Mouse (Mus musculus): ENCODE measurements around the gene Crcp. TPM values are rescaled to one million over a fixed set of nuclear protein-coding genes. Genes with fewer than 3 reads are reported as not detected.

Gene Crcp
- polyA plus RNA-seq, 1 experiment: 7.1 TPM

DNA sequence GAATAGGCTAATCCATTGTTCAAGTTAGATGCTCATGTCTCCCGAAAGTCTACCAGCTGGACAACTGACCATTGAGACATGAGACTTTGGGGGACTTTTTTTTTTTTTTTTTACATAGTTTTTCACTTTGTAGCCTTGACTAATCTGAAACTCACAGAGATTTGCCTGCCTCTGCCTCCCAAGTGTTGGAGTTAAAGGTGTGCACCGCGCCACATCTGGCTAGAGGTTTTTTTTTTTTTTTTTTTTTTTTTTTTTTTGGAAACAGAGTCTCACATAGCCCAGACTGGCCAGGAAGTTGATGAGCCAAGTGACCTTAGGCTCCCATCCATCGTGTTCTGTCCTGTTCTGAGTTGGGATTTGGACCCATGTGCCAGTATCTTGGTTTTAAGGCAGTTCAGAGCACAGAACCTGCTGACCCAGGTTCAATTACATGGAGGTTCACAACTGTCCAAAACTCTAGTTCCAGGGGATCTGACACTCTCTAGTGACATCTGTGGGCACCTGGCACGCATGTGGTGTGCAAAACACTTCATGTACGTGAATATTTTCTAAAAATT lies 21.0 kb upstream of the Crcp start:
- Histone ChIP-seq H3K27me3 (ENCODE audit: control insufficient read depth, insufficient read depth, low read length) (no peaks in the 10 kb centered on the region), H3K4me1 (ENCODE audit: control insufficient read depth, insufficient read depth, insufficient read length) (peaks cover 4% of the 10 kb centered on the region; the same call in 1 of the 2 replicates)

DNA sequence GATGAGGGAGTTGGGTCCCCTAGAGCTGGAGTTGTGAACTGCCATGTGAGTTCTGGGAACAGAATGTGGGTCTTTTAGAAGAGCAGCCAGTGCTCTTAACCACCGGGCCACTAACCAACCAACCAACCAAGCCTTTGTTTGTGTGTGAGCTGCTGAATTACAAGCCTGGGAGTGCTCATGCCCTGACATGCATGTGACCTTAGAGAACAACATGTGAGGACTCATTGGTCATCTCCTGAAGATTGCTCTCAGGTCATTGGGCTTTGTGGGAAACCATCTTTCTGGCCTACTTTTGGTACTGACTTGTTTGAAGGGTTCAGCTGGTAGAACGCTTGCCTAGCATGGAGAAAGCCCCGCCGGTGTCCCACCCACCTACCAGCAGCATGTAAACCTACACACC lies 19.3 kb upstream of the Crcp start:
- Histone ChIP-seq H3K4me1 (ENCODE audit: control insufficient read depth, insufficient read depth, insufficient read length) (no peaks in the 10 kb centered on the region), H3K4me3 (ENCODE audit: extremely low read depth, insufficient read depth, insufficient read length) (no peak overlapping the region), H3K27me3 (ENCODE audit: control insufficient read depth, insufficient read depth, low read length) (no peaks in the 10 kb centered on the region), H3K27ac (ENCODE audit: insufficient read depth, low read length) (no peak overlapping the region), H3K36me3 (ENCODE audit: control insufficient read depth, insufficient read depth, low read length) (peaks cover 5% of the 10 kb centered on the region)
- 96% methylated on average over 4 of the region's 4 CpGs for WGBS
- TF ChIP-seq POLR2A (IDR thresholded peaks at IDR 0.05; ENCODE audit: low read depth, low read length): no peak
- no peak for TF ChIP-seq CTCF (IDR thresholded peaks at IDR 0.05; ENCODE audit: extremely low read depth, insufficient read depth, insufficient read length, insufficient replicate concordance)
- DNase-seq (ENCODE audit: low read depth in 1 of 2, low spot score in 2 of 2): no peak

More for the DNA sequence above, 21.0 kb upstream of the Crcp start:
- Histone ChIP-seq H3K36me3 (ENCODE audit: control insufficient read depth, insufficient read depth, low read length) (peaks cover 5% of the 10 kb centered on the region), H3K4me3 (ENCODE audit: extremely low read depth, insufficient read depth, insufficient read length) (no peak overlapping the region), H3K27ac (ENCODE audit: insufficient read depth, low read length) (no peak overlapping the region)
- TF ChIP-seq POLR2A (IDR thresholded peaks at IDR 0.05; ENCODE audit: low read depth, low read length) (no peak), CTCF (IDR thresholded peaks at IDR 0.05; ENCODE audit: extremely low read depth, insufficient read depth, insufficient read length, insufficient replicate concordance) (no peak)
- WGBS: 86% methylated on average over 6 of the region's 6 CpGs
- DNase-seq (ENCODE audit: low read depth in 1 of 2, low spot score in 2 of 2): no peak

DNA sequence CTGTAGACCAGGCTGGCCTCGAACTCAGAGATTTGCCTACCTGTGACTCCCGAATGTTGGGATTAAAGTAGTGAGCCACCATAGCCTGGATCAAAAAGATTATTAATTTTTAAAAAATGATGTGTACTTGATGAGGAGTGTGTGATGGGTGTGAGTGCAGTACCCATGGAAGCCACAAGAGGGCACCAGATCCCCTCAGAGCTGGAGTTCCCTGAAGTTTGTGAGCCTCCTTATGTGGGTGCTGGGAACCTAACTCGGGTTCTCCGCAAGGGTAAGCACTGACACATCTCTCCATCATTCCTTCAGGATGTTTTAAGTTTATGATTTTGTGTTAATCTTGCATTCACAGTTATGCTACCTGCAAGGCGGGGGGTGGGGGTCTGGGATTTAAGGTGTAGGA lies 18.1 kb upstream of the Crcp start:
- Histone ChIP-seq H3K4me1 (ENCODE audit: control insufficient read depth, insufficient read depth, insufficient read length) (no peaks in the 10 kb centered on the region), H3K4me3 (ENCODE audit: extremely low read depth, insufficient read depth, insufficient read length) (no peak overlapping the region), H3K27ac (ENCODE audit: insufficient read depth, low read length) (no peak overlapping the region), H3K36me3 (ENCODE audit: control insufficient read depth, insufficient read depth, low read length) (peaks cover 5% of the 10 kb centered on the region), H3K27me3 (ENCODE audit: control insufficient read depth, insufficient read depth, low read length) (no peaks in the 10 kb centered on the region)
- TF ChIP-seq POLR2A (IDR thresholded peaks at IDR 0.05; ENCODE audit: low read depth, low read length) (no peak), CTCF (IDR thresholded peaks at IDR 0.05; ENCODE audit: extremely low read depth, insufficient read depth, insufficient read length, insufficient replicate concordance) (0 out of 2 replicates have a peak, but pooled peaks have one; percentile 33)
- WGBS: 97% methylated on average over 5 of the region's 5 CpGs
- no peak for DNase-seq (ENCODE audit: low read depth in 1 of 2, low spot score in 2 of 2)

DNA sequence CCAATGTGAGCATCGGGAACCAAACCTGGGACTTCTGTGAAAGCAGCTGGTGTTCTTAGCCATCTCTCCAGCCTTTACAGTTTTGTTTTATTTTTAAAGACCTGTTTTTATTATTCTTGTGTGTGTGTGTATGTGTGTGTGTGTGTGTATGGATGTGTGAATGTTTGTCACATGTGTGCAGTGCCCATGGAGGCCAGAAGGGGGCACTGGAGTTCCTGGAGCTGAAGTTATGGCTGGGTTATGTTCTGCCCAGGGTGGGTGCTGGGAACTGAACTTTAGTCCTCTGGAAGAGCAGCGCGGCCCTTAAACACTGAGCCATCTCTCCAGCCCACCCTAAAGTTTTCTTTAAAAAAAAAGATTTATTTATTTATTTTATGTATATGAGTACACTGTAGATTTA lies 14.0 kb upstream of the Crcp start:
- WGBS: 100% methylated on average over 3 of the region's 3 CpGs
- no peaks in the 10 kb centered on the region for H3K4me1 ChIP-seq (ENCODE audit: control insufficient read depth, insufficient read depth, insufficient read length)
- H3K27me3 ChIP-seq (ENCODE audit: control insufficient read depth, insufficient read depth, low read length): no peaks in the 10 kb centered on the region
- DNase-seq (ENCODE audit: low read depth in 1 of 2, low spot score in 2 of 2): no peak
- TF ChIP-seq CTCF (IDR thresholded peaks at IDR 0.05; ENCODE audit: extremely low read depth, insufficient read depth, insufficient read length, insufficient replicate concordance) (no peak), POLR2A (IDR thresholded peaks at IDR 0.05; ENCODE audit: low read depth, low read length) (no peak)
- H3K27ac ChIP-seq (ENCODE audit: insufficient read depth, low read length): no peak overlapping the region
- no peak overlapping the region for H3K4me3 ChIP-seq (ENCODE audit: extremely low read depth, insufficient read depth, insufficient read length)
- H3K36me3 ChIP-seq (ENCODE audit: control insufficient read depth, insufficient read depth, low read length): peaks cover 7% of the 10 kb centered on the region

DNA sequence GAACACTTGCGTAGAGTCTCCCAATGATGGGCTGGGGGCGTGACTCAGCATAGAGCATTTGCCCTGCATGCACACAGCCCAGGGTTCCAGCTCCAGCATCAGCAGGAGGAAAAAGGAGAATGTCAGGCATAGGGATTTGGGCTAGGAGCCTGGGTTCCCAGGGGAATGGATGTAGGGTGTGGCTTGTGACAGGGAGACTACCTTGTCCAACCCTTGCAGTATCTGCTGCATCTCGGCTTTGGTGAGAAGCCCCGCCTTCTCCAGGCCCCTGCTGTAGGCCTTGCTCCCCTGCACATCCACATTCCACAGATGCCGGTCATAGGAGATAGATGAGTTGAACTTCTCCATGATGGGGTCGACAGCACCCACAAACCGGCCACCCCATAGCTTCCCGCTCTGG lies 9.6 kb upstream of the Crcp start:
- TF ChIP-seq POLR2A (IDR thresholded peaks at IDR 0.05; ENCODE audit: low read depth, low read length) (no peak), CTCF (IDR thresholded peaks at IDR 0.05; ENCODE audit: extremely low read depth, insufficient read depth, insufficient read length, insufficient replicate concordance) (no peak)
- whole genome bisulfite sequencing: 92% methylated on average over 8 of the region's 8 CpGs
- DNase-seq (ENCODE audit: low read depth in 1 of 2, low spot score in 2 of 2): no peak
- Histone ChIP-seq H3K4me3 (ENCODE audit: extremely low read depth, insufficient read depth, insufficient read length) (no peak overlapping the region), H3K36me3 (ENCODE audit: control insufficient read depth, insufficient read depth, low read length) (0 out of 2 replicates have a peak, but pooled peaks cover 2% of the 10 kb centered on the region), H3K27ac (ENCODE audit: insufficient read depth, low read length) (no peak overlapping the region), H3K27me3 (ENCODE audit: control insufficient read depth, insufficient read depth, low read length) (no peaks in the 10 kb centered on the region), H3K4me1 (ENCODE audit: control insufficient read depth, insufficient read depth, insufficient read length) (no peaks in the 10 kb centered on the region)

DNA sequence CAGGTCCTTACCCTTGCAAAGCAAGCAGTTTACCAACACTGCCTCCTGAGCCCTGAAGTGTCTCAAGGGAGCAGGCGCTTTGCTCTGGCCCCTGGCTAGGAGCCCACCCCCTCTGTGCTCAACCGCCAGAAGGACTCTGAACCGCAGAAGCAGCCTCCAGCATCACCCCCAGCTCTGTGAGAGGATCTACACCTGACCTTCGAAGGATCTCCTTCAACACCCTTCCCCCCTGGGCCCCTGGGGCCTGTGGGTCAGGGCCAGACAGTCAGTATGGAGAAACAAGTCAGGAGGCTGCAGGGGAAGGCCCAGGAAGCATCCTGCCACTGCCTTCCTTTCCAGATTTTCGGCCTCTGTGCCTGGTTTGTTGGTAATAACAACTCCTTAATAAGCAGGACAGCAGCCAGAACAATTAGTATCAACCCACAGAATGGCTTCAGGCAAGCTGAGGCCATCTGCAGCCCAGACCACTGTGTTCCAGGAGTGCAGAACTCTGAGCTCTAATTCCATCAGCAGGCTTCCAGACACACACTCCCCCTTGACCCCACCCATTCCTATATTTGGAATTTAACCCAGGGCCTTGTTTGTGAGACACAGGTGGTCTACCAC lies 7.6 kb upstream of the Crcp start:
- H3K4me1 ChIP-seq (ENCODE audit: control insufficient read depth, insufficient read depth, insufficient read length): no peaks in the 10 kb centered on the region
- H3K36me3 ChIP-seq (ENCODE audit: control insufficient read depth, insufficient read depth, low read length): 0 out of 2 replicates have a peak, but pooled peaks cover 2% of the 10 kb centered on the region
- no peak overlapping the region for H3K4me3 ChIP-seq (ENCODE audit: extremely low read depth, insufficient read depth, insufficient read length)
- no peak overlapping the region for H3K27ac ChIP-seq (ENCODE audit: insufficient read depth, low read length)
- TF ChIP-seq CTCF (IDR thresholded peaks at IDR 0.05; ENCODE audit: extremely low read depth, insufficient read depth, insufficient read length, insufficient replicate concordance) (no peak), POLR2A (IDR thresholded peaks at IDR 0.05; ENCODE audit: low read depth, low read length) (no peak)
- DNase-seq (ENCODE audit: low read depth in 1 of 2, low spot score in 2 of 2): no peak
- H3K27me3 ChIP-seq (ENCODE audit: control insufficient read depth, insufficient read depth, low read length): no peaks in the 10 kb centered on the region
- 77% methylated on average over 5 of the region's 5 CpGs for WGBS

DNA sequence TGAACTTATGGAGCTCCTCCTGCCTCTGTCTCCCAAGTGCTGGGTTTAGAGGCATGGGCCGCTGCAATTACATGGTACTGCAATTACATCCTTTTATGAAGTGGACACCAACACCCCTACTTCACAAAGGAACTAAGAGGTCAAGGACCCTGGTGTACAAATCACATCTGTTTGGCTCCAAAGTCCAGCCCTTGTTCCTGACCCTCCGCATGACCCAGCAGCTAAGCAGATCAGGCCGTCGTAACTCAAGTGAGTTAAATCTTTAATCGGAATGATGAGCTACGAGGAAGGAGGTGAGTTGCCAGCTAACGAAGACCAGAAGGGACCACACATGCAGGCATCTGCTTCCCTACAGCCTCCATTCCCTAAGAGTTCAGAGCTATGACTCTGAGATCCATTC lies 6.7 kb upstream of the Crcp start:
- Histone ChIP-seq H3K27ac (ENCODE audit: insufficient read depth, low read length) (no peak overlapping the region), H3K27me3 (ENCODE audit: control insufficient read depth, insufficient read depth, low read length) (no peaks in the 10 kb centered on the region), H3K4me3 (ENCODE audit: extremely low read depth, insufficient read depth, insufficient read length) (no peak overlapping the region), H3K4me1 (ENCODE audit: control insufficient read depth, insufficient read depth, insufficient read length) (no peaks in the 10 kb centered on the region), H3K36me3 (ENCODE audit: control insufficient read depth, insufficient read depth, low read length) (0 out of 2 replicates have a peak, but pooled peaks cover 2% of the 10 kb centered on the region)
- WGBS: 93% methylated on average over 7 of the region's 7 CpGs
- DNase-seq (ENCODE audit: low read depth in 1 of 2, low spot score in 2 of 2): no peak
- TF ChIP-seq CTCF (IDR thresholded peaks at IDR 0.05; ENCODE audit: extremely low read depth, insufficient read depth, insufficient read length, insufficient replicate concordance) (no peak), POLR2A (IDR thresholded peaks at IDR 0.05; ENCODE audit: low read depth, low read length) (no peak)
